Mouse (Mus musculus): ENCODE data around the gene Gm21704. TPM values are rescaled to one million over a fixed set of nuclear protein-coding genes. Genes with fewer than 3 reads are reported as not detected.
"Not testable (repeated sequence)": the region's sequence is repeated elsewhere in the genome, so short reads cannot be mapped to it uniquely, and the experiment has no call there.

The Gm21704 gene
- polyA plus RNA-seq (2015; fragmentation: Nextera tagmentation; extraction: Ambion mirVana): not detected in 2 replicates

DNA sequence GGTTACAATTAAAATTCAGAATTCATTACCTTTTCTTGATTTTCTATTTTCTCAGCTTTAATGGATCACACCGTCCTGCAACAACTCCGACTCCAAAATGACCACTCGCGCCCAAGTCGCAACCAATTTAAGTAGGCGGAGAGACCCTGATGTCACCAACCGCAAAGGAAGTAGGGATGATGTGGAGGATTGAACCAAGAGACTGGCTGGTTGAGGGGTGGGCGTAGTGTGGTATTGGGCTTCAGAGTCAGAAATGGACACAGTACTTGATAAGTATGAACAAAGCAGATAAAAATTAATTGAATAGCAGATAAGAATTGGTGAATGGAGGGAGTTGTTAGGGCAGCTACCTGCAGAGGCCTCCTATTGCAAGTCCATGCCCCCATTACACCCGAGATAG, at the start of gene Gm21704, which contains the start of gene Gm21708:
TSS of gene Gm21704 (minus strand) at position 101 of the 400 bp plus-strand sequence.
TSS of gene Gm21708 (minus strand) at position 101 of the 400 bp plus-strand sequence.
- not testable (repeated sequence) for H3K4me1 ChIP-seq (replicated peaks; ENCODE audit: control insufficient read depth, insufficient read depth, low read length); H3K4me3 ChIP-seq (replicated peaks; ENCODE audit: low read length); H3K4me2 ChIP-seq (ENCODE audit: low read length); H3K27me3 ChIP-seq (replicated peaks; ENCODE audit: control insufficient read depth, insufficient read depth, low read length); H3K9me3 ChIP-seq (ENCODE audit: control insufficient read depth, low read length); H3K36me3 ChIP-seq (ENCODE audit: control insufficient read depth, insufficient read depth); H3K27ac ChIP-seq (ENCODE audit: low read length); ATAC-seq; H3K9ac ChIP-seq (replicated peaks; ENCODE audit: low read depth, low read length)
- WGBS: no CpG with 5 or more reads among the region's 9 CpGs

DNA sequence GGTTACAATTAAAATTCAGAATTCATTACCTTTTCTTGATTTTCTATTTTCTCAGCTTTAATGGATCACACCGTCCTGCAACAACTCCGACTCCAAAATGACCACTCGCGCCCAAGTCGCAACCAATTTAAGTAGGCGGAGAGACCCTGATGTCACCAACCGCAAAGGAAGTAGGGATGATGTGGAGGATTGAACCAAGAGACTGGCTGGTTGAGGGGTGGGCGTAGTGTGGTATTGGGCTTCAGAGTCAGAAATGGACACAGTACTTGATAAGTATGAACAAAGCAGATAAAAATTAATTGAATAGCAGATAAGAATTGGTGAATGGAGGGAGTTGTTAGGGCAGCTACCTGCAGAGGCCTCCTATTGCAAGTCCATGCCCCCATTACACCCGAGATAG, 64.7 kb downstream of the Gm21704 start, which contains the start of gene Gm21693:
TSS of gene Gm21693 (minus strand) at position 101 of the 400 bp plus-strand sequence.
- H3K9me3 ChIP-seq (ENCODE audit: control insufficient read depth, low read length); ATAC-seq; H3K4me3 ChIP-seq (replicated peaks; ENCODE audit: low read length); H3K9ac ChIP-seq (replicated peaks; ENCODE audit: low read depth, low read length); H3K27me3 ChIP-seq (replicated peaks; ENCODE audit: control insufficient read depth, insufficient read depth, low read length); H3K4me1 ChIP-seq (replicated peaks; ENCODE audit: control insufficient read depth, insufficient read depth, low read length); H3K27ac ChIP-seq (ENCODE audit: low read length); H3K36me3 ChIP-seq (ENCODE audit: control insufficient read depth, insufficient read depth); H3K4me2 ChIP-seq (ENCODE audit: low read length): not testable (repeated sequence)
- WGBS: no CpG with 5 or more reads among the region's 9 CpGs

DNA sequence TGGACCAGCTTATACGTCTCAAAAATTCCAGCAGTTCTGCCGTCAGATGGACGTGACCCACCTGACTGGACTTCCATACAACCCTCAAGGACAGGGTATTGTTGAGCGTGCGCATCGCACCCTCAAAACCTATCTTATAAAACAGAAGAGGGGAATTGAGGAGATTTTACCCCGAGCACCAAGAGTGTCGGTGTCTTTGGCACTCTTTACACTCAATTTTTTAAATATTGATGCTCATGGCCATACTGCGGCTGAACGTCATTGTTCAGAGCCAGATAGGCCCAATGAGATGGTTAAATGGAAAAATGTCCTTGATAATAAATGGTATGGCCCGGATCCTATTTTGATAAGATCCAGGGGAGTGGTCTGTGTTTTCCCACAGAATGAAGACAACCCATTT, 69.3 kb downstream of the Gm21704 start:
- not testable (repeated sequence) for H3K27ac ChIP-seq (ENCODE audit: low read length); H3K4me1 ChIP-seq (replicated peaks; ENCODE audit: control insufficient read depth, insufficient read depth, low read length); H3K9ac ChIP-seq (replicated peaks; ENCODE audit: low read depth, low read length); H3K36me3 ChIP-seq (ENCODE audit: control insufficient read depth, insufficient read depth); ATAC-seq; H3K4me2 ChIP-seq (ENCODE audit: low read length); H3K27me3 ChIP-seq (replicated peaks; ENCODE audit: control insufficient read depth, insufficient read depth, low read length); H3K9me3 ChIP-seq (ENCODE audit: control insufficient read depth, low read length); H3K4me3 ChIP-seq (replicated peaks; ENCODE audit: low read length)
- WGBS: no CpG with 5 or more reads among the region's 11 CpGs

Other genes starting within 250 kb of the Gm21704 start
- not detected in 2 replicates for gene Gm21677, start 103.7 kb downstream of the Gm21704 start, polyA plus RNA-seq (2015; fragmentation: Nextera tagmentation; extraction: Ambion mirVana)
- gene Gm21693, start 64.8 kb downstream of the Gm21704 start, polyA plus RNA-seq (2015; fragmentation: Nextera tagmentation; extraction: Ambion mirVana): not detected in 2 replicates
- gene Gm21708, start within 50 bp of the Gm21704 start, polyA plus RNA-seq (2015; fragmentation: Nextera tagmentation; extraction: Ambion mirVana): not detected in 2 replicates